Mouse (Mus musculus) left cerebral cortex, postnatal 25 days (tissue): Measurements from ENCODE around the gene Tas2r138. TPM values are rescaled to one million over a fixed set of nuclear protein-coding genes. Genes with fewer than 3 reads are reported as not detected.
"Not testable (repeated sequence)": the region's sequence is repeated elsewhere in the genome, so short reads cannot be mapped to it uniquely, and the experiment has no call there.

Source experiments
- DNase-seq, 2 experiments: peaks; one replicate each; pipeline ENCODE4 v3.0.0; 2022; ENCODE audit warnings: low spot score in 2 of 2, mixed read lengths in 1 of 2
- intact Hi-C: fragments of 180-260 bp; cut with DNase I; formaldehyde crosslinking; loops from one replicate; pipeline ENCODE4 v1.15.1; 2025
- total RNA-seq, 2 experiments: library from RNA; stranded (reverse); gene quantifications; 2 replicates each; pipeline ENCODE4 v1.2.3; 2021

Tas2r138 gene
- total RNA-seq: not detected

GRCm38 (mm10) chr6:40613260-40613852, at the start of gene Tas2r138:
TSS of gene Tas2r138 (minus strand) at chr6:40613310.
- DNase-seq: no peak
- intact Hi-C loops: no loop called here

GRCm38 (mm10) chr6:40660930-40661329, 47.8 kb upstream of the Tas2r138 start:
- no peak for DNase-seq
- intact Hi-C loops: no loop called here

GRCm38 (mm10) chr6:40650953-40651352, 37.8 kb upstream of the Tas2r138 start:
- intact Hi-C loops: no loop called here
- no peak for DNase-seq

- intact Hi-C loops: no loop called here
Observed at GRCm38 (mm10) chr6:40645701-40646100, 32.6 kb upstream of the Tas2r138 start.

DNA sequence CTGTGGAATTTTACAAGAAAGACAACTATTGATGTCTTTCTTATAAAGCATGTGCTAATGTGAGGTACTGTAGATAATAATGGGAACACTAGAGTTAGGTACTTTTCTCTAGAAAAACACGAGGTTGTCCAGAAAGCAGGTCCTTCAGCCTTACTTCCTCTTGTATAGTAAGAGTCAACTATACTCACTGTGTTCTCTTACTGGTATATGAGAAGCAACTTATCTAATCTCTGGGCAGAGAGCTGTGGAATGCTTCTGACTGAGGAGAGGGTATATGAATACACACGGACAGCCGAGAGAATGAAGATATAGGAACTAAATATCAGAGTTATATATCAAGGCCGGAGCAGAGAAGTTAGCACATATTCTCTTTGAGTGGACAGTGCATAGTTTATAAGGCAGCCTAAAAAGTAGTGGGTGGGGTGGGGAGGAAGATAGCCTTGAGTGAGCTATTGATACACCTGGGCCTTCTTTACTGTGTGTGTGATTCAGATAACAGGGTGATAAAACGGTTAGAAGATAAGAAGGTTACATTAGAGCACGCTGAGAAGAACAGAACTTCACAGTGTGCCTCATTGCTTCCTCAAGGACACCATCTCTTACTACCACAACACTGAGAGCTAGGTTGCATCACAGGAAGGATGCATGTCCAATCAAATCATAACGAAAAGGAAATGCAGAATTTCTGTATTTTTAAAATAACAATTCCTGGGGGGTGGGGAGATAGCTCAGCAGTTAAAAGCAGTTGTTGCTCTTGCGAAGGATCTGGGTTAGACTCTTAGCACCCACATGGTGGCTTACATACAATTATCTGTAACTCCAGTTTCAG, 27.8 kb upstream of the Tas2r138 start:
- intact Hi-C loops: no loop called here
- no peak for DNase-seq

More at GRCm38 (mm10) chr6:40645701-40646100, 32.6 kb upstream of the Tas2r138 start:
- no peak for DNase-seq

- intact Hi-C loops: no loop called here
- no peak for DNase-seq
Observed at GRCm38 (mm10) chr6:40637755-40638154, 24.6 kb upstream of the Tas2r138 start.

- no peak for DNase-seq
- intact Hi-C loops: no loop called here
Observed at GRCm38 (mm10) chr6:40635559-40635958, 22.4 kb upstream of the Tas2r138 start.

GRCm38 (mm10) chr6:40634640-40635071, 21.5 kb upstream of the Tas2r138 start:
- intact Hi-C loops: no loop called here
- no peak for DNase-seq

DNA sequence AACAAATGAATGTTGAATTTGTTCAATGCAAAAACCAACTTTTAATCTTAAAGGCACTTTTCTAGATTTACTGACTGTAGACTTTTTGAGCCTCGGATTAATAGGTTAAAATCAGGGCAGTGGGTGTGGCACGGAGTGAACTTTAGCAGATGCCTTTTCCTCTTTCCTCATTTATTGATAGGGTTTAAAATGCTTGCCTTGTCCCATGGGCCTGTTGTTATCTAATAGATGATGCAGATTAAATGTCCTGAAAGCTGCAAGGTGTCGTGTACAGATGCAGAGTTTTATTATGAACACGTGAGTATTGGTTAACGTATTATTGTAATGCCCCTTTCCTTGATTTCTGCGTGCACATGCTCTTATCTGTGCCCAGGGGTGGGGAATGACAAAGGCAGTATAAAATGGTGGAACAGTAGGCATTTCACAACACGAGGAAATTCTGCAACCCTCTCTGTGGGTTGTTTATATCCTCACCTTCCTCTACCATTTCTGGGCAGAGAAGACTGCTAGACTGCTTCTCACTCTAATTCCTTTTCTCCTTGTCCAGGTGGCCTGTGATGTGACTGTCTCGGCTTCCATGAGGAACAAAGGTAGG, 15.4 kb upstream of the Tas2r138 start, which contains the start of gene Mgam:
Gene Mgam (plus strand): TSS at position 426 of the 595 bp plus-strand sequence.
- intact Hi-C loops: no loop called here
- DNase-seq: no peak

- no peak for DNase-seq
Observed at GRCm38 (mm10) chr6:40626111-40626510, 13.0 kb upstream of the Tas2r138 start.

GRCm38 (mm10) chr6:40617965-40618364, 4.9 kb upstream of the Tas2r138 start:
- DNase-seq: peak; percentile 46 to 75
- intact Hi-C loops: loop anchor here (1.0 kb wide), 1 partner anchor 71 kb away; no protein-coding TSS in a partner anchor

More at GRCm38 (mm10) chr6:40626111-40626510, 13.0 kb upstream of the Tas2r138 start:
- intact Hi-C loops: no loop called here

DNA sequence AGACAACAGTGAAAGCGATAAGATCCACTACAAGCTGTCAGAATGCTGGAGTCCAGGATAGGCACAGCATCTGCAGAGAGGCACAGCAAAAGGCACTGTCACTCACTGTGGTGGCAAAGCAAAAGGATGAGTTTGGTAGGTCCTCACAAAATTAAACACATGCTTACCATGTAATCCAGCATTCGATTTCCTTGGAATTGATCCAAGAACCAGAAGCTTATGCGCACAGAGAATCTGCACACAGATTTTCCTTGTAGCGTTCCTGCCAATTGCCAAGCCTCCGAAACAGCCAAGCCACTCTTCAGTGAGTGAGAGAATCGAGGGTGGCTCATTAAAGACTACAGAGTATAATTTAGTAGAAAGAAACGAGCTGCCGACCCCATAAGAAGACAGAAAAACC, 2.9 kb downstream of the Tas2r138 start:
- intact Hi-C loops: no loop called here
- DNase-seq: peak; percentile 26 to 40

- DNase-seq: peak; percentile 77 to 95
- intact Hi-C loops: no loop called here
Observed at GRCm38 (mm10) chr6:40607431-40607830, 5.7 kb downstream of the Tas2r138 start.

- intact Hi-C loops, DNase-seq: not testable (repeated sequence)
Observed at GRCm38 (mm10) chr6:40598546-40598945, 14.6 kb downstream of the Tas2r138 start.

GRCm38 (mm10) chr6:40594804-40595550, 18.1 kb downstream of the Tas2r138 start:
- intact Hi-C loops: no loop called here
- no peak for DNase-seq

DNA sequence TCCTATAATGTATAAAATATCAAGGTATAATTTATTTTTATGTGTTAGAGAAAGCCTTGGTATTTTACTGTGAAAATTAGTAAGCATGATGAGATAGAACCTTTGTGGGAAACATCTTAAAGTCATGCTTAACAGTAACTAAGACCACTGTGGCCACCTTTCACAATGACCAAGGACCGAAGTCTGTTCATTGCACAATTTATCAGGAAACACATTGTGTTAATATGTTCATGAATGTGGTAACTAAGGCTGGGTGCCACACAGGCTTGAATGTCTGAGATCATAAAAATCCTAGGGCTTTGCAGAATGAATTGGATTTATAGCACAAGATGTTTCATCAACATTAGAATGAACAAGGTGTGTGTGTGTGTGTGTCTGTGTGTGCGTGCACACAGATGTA, 24.8 kb downstream of the Tas2r138 start:
- intact Hi-C loops: no loop called here

GRCm38 (mm10) chr6:40585645-40586044, 27.5 kb downstream of the Tas2r138 start, which contains the start of gene Clec5a:
TSS of gene Clec5a (minus strand) at chr6:40585821.
- intact Hi-C loops: no loop called here
- no peak for DNase-seq

More for the DNA sequence above, 24.8 kb downstream of the Tas2r138 start:
- no peak for DNase-seq

- no peak for DNase-seq
- intact Hi-C loops: no loop called here
Observed at GRCm38 (mm10) chr6:40584336-40584735, 28.8 kb downstream of the Tas2r138 start.

GRCm38 (mm10) chr6:40576305-40576704, 36.8 kb downstream of the Tas2r138 start:
- intact Hi-C loops: no loop called here

DNA sequence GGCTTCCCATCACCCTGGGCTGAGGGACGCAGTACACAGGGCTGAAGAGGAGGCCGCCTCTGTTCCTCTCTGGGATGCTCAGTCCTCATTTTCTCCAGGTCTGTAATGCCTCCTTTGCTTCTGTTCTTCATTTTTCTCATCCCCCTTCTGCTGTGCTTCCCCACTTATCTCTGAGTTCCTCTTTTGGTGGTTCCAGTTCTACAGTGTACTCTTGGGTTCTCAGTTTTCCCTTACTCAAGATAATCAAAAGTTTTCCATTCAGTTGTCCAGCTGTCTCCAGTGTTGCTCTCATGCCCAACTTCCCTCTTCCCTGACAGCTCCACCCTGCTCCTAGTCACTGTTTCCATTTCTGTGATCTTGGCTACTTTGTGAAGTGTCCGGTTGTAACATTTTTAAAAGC, 39.5 kb downstream of the Tas2r138 start:
- DNase-seq: peak in 1 of 2 experiments; percentile 6
- intact Hi-C loops: no loop called here

More at GRCm38 (mm10) chr6:40576305-40576704, 36.8 kb downstream of the Tas2r138 start:
- no peak for DNase-seq
